Comparison of ENCODE assay signal across 8 mouse cellular contexts in the genomic region with DNA sequence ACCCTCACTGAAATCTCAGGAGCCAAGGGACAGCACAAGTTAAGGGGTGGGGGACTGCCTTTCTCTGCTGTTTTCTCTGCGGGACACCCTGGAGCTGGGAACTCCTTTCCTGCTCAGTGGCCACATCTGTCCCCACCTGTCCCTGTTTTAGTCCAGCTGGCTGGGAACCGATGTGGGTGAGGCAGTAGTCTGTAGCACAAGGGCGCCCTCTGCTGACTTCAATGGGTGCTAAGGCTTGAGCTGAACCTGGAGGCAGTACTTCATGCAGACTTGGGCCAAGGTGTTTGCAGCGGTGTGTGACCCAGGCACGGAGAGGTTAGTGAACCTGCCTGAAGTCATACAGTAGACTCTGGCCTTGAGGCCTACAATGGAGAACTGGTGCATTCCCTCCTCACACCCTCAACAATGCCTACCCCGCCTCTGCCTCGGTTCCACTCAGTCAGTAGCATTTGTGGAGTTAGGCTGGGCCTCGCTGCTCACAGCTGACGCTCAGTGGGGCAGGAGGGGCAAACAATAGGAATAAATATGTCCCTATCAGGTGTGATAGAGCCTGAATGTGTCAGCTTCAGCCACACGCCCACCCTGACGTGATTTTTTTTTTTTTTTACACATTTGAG. TPM values are rescaled to one million over a fixed set of nuclear protein-coding genes. Genes with fewer than 3 reads are reported as not detected.
DNase-seq lines count a peak whose midpoint lies in the region; ATAC-seq and TF ChIP-seq lines count a peak whose summit lies in the region.

No protein-coding gene starts in this region.

- intact Hi-C loops in left cerebral cortex, adult 2 months (cut with DNase I): loop anchor here (1.0 kb wide), 2 partner anchors 68 to 73 kb away; no protein-coding TSS in a partner anchor

- H3K4me3 ChIP-seq in left cerebral cortex, adult 2 months: no peak overlapping the region

- ATAC-seq in megakaryocyte, adult 5-6 weeks (ENCODE audit: poor library complexity, severe bottlenecking): peak; percentile 91

- TF ChIP-seq CTCF in left cerebral cortex, adult 2 months (IDR thresholded peaks at IDR 0.05): peak; percentile 93

- DNase-seq in WW6 (ENCODE audit: low read depth, low spot score): peak; percentile 59
- DNase-seq in cerebellum, postnatal 4 days (ENCODE audit: low spot score in 2 of 2): peak; percentile 82 to 89
- peak; percentile 89 to 92 for DNase-seq in gastrocnemius, adult 8-10 months (ENCODE audit: low spot score in 2 of 2)
- peak; percentile 88 for DNase-seq in hindlimb bud, embryonic 11.5 days (ENCODE audit: extremely low spot score, low read depth, low spot score)
- peak; percentile 83 to 86 for DNase-seq in left cerebral cortex, adult 2 months (ENCODE audit: extremely low spot score in 1 of 2, low spot score in 2 of 2)
- DNase-seq in right cerebral cortex, postnatal 10 days (ENCODE audit: low spot score in 2 of 2): peak; percentile 86 to 89
- peak; percentile 91 for DNase-seq in urinary bladder, postnatal 14 days (ENCODE audit: low spot score)

- H3K27ac ChIP-seq in left cerebral cortex, adult 2 months: no peak overlapping the region

RNA-seq across cellular contexts. Expression of a gene that starts 26.6 kb away (rescaled TPM):
- 100 to 1,000 TPM; 163 to 176 (median 172) TPM for total RNA-seq in gastrocnemius, adult 8-10 months (2022)
- total RNA-seq in left cerebral cortex, adult 2 months (2021): 100 to 1,000 TPM; 244 to 274 TPM
- total RNA-seq in megakaryocyte, adult 5-6 weeks (2015): 68.8 and 86.3 TPM in 2 replicates
- total RNA-seq in megakaryocyte, adult 5-6 weeks (2017): 45.1 and 51.9 TPM in 2 replicates

RNA-seq across cellular contexts. Expression of a gene that starts 56.0 kb away (rescaled TPM):
- total RNA-seq in gastrocnemius, adult 8-10 months (2022): 10 to 100 TPM in 2 of 4 experiments, 1 to 10 TPM in 2; 5.9 to 14.3 (median 9.0) TPM
- 10 to 100 TPM; 29.1 to 38.0 TPM for total RNA-seq in left cerebral cortex, adult 2 months (2021)
- total RNA-seq in megakaryocyte, adult 5-6 weeks (2015): 6.1 and 22.8 TPM in 2 replicates
- not detected in 2 replicates for total RNA-seq in megakaryocyte, adult 5-6 weeks (2017)
